Mouse (Mus musculus) limb, embryonic 11.5 days (tissue): ENCODE data around the gene Kdm5b. TPM values are rescaled to one million over a fixed set of nuclear protein-coding genes. Genes with fewer than 3 reads are reported as not detected.

Experiments
- ATAC-seq: fragments of 200-750 bp; cut with Nextera tagmentation; 2 replicates; pipeline ENCODE4 v1.8.0; 2017; ENCODE audit warnings: low read depth; ENCODE audit not compliant: insufficient number of reproducible peaks, low FRiP score, low TSS enrichment
- DNase-seq: peaks from one replicate; pipeline ENCODE4 v3.0.0-alpha.2; 2015; ENCODE audit warnings: low spot score
- H3K27ac ChIP-seq: fragments of 300-500 bp; sonication (generic); replicated peaks from 2 replicates; pipeline ENCODE4 v1.5.1; 2014; ENCODE audit warnings: low read depth, mild to moderate bottlenecking, low read length
- H3K27me3 ChIP-seq: fragments of 300-500 bp; sonication (generic); 2 replicates; pipeline ENCODE4 v1.6.1; 2014; ENCODE audit warnings: mild to moderate bottlenecking, low read length, mixed read lengths; ENCODE audit not compliant: control insufficient read depth, insufficient read depth
- H3K36me3 ChIP-seq: fragments of 300-500 bp; sonication (generic); 2 replicates; pipeline ENCODE4 v1.6.1; 2014; ENCODE audit warnings: mild to moderate bottlenecking, low read length, moderate library complexity, mixed read lengths; ENCODE audit not compliant: control insufficient read depth, insufficient read depth
- H3K4me1 ChIP-seq: fragments of 300-500 bp; sonication (generic); 2 replicates; pipeline ENCODE4 v1.6.1; 2014; ENCODE audit warnings: low read length, mixed read lengths; ENCODE audit not compliant: control insufficient read depth, insufficient read depth
- H3K4me2 ChIP-seq: fragments of 300-500 bp; sonication (generic); 2 replicates; pipeline ENCODE4 v1.6.1; 2014; ENCODE audit warnings: low read depth, mild to moderate bottlenecking, moderate library complexity; ENCODE audit not compliant: severe bottlenecking
- H3K4me3 ChIP-seq: fragments of 300-500 bp; sonication (generic); 2 replicates; pipeline ENCODE4 v1.5.1; 2014; ENCODE audit warnings: low read depth, low read length
- H3K9ac ChIP-seq: fragments of 300-500 bp; sonication (generic); 2 replicates; pipeline ENCODE4 v1.6.1; 2014; ENCODE audit warnings: mild to moderate bottlenecking, low read length
- H3K9me3 ChIP-seq: fragments of 300-500 bp; sonication (generic); 2 replicates; pipeline ENCODE4 v1.6.1; 2016; ENCODE audit warnings: low read length; ENCODE audit not compliant: control insufficient read depth
- WGBS: fragments of 180-500 bp; shearing (Covaris S2); extraction: QIAGEN DNeasy Blood & Tissue Kit; methylation state at CpG from one replicate; pipeline ENCODE4 v1.1.7; 2014; 5-methylcytosine and 5-hydroxymethylcytosine counted together
- polyA plus RNA-seq: library from polyadenylated mRNA; unstranded; fragments of >200 nt; fragmentation: Nextera tagmentation; extraction: Ambion mirVana; gene quantifications from 2 replicates; pipeline ENCODE4 v1.2.1, GENCODE M21; 2014

Gene Kdm5b
- polyA plus RNA-seq, 1 experiment from 2014 or later = 90.9 TPM

DNA sequence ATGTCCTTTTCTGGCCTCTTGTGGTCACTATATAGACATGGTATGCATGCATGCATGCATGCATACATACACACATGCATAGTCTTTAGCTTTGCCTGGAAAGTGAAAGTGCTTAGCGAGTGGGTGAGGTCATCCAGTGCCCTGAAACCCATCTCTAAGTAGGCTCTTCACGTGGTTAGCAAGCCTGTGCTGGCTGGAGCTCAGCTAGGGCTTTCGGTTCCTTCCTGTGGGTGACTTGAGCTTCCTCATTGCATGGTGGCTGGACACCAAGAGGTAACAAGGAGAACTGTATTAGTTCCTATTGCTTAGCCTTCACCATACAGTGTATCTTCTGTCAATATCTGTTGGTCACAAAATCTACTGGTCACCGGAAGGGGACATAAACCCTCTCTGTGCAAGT is 119.5 kb downstream of the Kdm5b start:
- Histone ChIP-seq H3K27ac (no peak overlapping the region), H3K9me3 (no peaks in the 10 kb centered on the region), H3K36me3 (no peaks in the 10 kb centered on the region), H3K4me3 (no peak overlapping the region), H3K4me2 (no peak overlapping the region), H3K4me1 (no peaks in the 10 kb centered on the region), H3K27me3 (no peaks in the 10 kb centered on the region), H3K9ac (no peak overlapping the region)
- WGBS = 79% methylated on average over 4 of the region's 4 CpGs
- ATAC-seq (no peak), DNase-seq (no peak)

DNA sequence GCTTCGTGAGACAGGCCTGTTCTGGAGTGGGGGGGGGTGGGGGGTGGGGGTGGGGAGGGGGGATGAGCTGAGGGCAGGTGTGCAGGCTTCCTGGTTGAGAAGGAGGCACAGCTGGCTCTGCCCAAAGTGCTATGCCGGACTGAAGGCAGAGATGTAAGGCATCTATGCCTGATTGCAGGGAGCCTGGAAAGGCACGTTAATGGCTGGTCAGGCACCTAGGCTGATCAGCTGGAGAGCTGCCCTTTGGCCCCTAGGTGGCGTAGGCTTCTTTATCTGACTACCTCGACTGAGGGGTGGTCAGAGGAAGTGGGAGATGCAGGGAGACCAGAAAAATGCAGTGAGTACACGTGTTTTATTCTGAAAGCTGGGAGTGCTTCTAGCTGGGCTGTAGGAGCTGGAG is 120.6 kb downstream of the Kdm5b start:
- no peak overlapping the region for H3K4me3 ChIP-seq
- H3K9ac ChIP-seq = no peak overlapping the region
- H3K27me3 ChIP-seq = no peaks in the 10 kb centered on the region
- peak; percentile 35 for DNase-seq
- H3K4me2 ChIP-seq = no peak overlapping the region
- no peaks in the 10 kb centered on the region for H3K36me3 ChIP-seq
- no peaks in the 10 kb centered on the region for H3K9me3 ChIP-seq
- no peaks in the 10 kb centered on the region for H3K4me1 ChIP-seq
- no peak overlapping the region for H3K27ac ChIP-seq
- ATAC-seq = no peak
- 19% methylated on average over 6 of the region's 6 CpGs for WGBS

- ATAC-seq = no peak
- H3K27me3 ChIP-seq = no peaks in the 10 kb centered on the region
- H3K27ac ChIP-seq = no peak overlapping the region
- H3K4me2 ChIP-seq = no peak overlapping the region
- no peak overlapping the region for H3K9ac ChIP-seq
- H3K4me3 ChIP-seq = no peak overlapping the region
- DNase-seq = peak; percentile 39
- no peaks in the 10 kb centered on the region for H3K4me1 ChIP-seq
- no peaks in the 10 kb centered on the region for H3K9me3 ChIP-seq
- 33% methylated on average over 9 of the region's 9 CpGs for WGBS
- H3K36me3 ChIP-seq = no peaks in the 10 kb centered on the region
Measured at GRCm38 (mm10) chr1:134682460-134682859, 122.5 kb downstream of the Kdm5b start.

Other genes with a start within 250 kb of the Kdm5b start
- gene Ppfia4, start 227.2 kb upstream of the Kdm5b start, polyA plus RNA-seq = 2.3 and 3.4 TPM in 2 replicates
- 117 and 119 TPM in 2 replicates for gene Tmem183a, start 198.2 kb upstream of the Kdm5b start, polyA plus RNA-seq
- not detected in 2 replicates for gene 4933406M09Rik, start 174.2 kb upstream of the Kdm5b start, polyA plus RNA-seq
- gene Cyb5r1, start 154.6 kb upstream of the Kdm5b start, polyA plus RNA-seq = 33.5 and 36.1 TPM in 2 replicates
- gene Adipor1, start 144.8 kb upstream of the Kdm5b start, polyA plus RNA-seq = 91.9 and 93.2 TPM in 2 replicates
- gene Klhl12, start 104.6 kb upstream of the Kdm5b start, polyA plus RNA-seq = 37.3 and 41.7 TPM in 2 replicates
- 38.3 and 39.1 TPM in 2 replicates for gene Rabif, start 65.5 kb upstream of the Kdm5b start, polyA plus RNA-seq
- gene Mgat4e, start 10.5 kb upstream of the Kdm5b start, polyA plus RNA-seq = not detected in 2 replicates
- gene Syt2, start 86.5 kb downstream of the Kdm5b start, polyA plus RNA-seq = 0.28 and 0.79 TPM in 2 replicates